Mouse (Mus musculus) C2C12 (cell line): ENCODE data around the gene Chrnd. TPM values are rescaled to one million over a fixed set of nuclear protein-coding genes. Genes with fewer than 3 reads are reported as not detected.

Experiments used
- H3K27me3 ChIP-seq: one replicate; pipeline ENCODE4 v1.6.1; 2011; ENCODE audit not compliant: control insufficient read depth, insufficient read depth, insufficient read length
- H3K36me3 ChIP-seq: one replicate; pipeline ENCODE4 v1.6.1; 2011; ENCODE audit not compliant: control insufficient read depth, insufficient read depth
- H3K4me3 ChIP-seq: one replicate; pipeline ENCODE4 v1.5.1; 2011; ENCODE audit warnings: mild to moderate bottlenecking, control low read depth; ENCODE audit not compliant: poor library complexity, insufficient read depth, severe bottlenecking
- H3K79me2 ChIP-seq: one replicate; pipeline ENCODE4 v1.6.1; 2011; ENCODE audit not compliant: control insufficient read depth, insufficient read depth
- H3K79me3 ChIP-seq: one replicate; pipeline ENCODE4 v1.6.1; 2011; ENCODE audit warnings: low read depth, control low read depth
- H3ac ChIP-seq: one replicate; pipeline ENCODE3; 2011; ENCODE audit warnings: low read depth; ENCODE audit not compliant: control insufficient read depth, insufficient read length
- CEBPB ChIP-seq: IDR thresholded peaks from one replicate; pipeline ENCODE4 v1.6.1; 2011; ENCODE audit warnings: low read depth, mild to moderate bottlenecking, control low read depth, moderate library complexity
- CTCF ChIP-seq: IDR thresholded peaks from one replicate; pipeline ENCODE4 v1.5.1; 2011; ENCODE audit not compliant: control insufficient read depth, insufficient read depth, insufficient read length
- FOSL1 ChIP-seq: IDR thresholded peaks from one replicate; pipeline ENCODE4 v1.8.0; 2011; ENCODE audit warnings: mild to moderate bottlenecking, low read length; ENCODE audit not compliant: poor library complexity, insufficient read depth, severe bottlenecking
- MAX ChIP-seq: IDR thresholded peaks from one replicate; pipeline ENCODE4 v1.6.1; 2011; ENCODE audit warnings: mild to moderate bottlenecking, control low read depth
- MYOD1 ChIP-seq: IDR thresholded peaks from one replicate; pipeline ENCODE4 v1.6.1; 2011; ENCODE audit warnings: low read depth; ENCODE audit not compliant: control insufficient read depth, insufficient read length
- MYOG ChIP-seq: IDR thresholded peaks from one replicate; pipeline ENCODE4 v1.6.1; 2011; ENCODE audit not compliant: control insufficient read depth, insufficient read length; ENCODE audit errors: extremely low read depth
- USF1 ChIP-seq: IDR thresholded peaks from one replicate; pipeline ENCODE4 v1.6.1; 2011; ENCODE audit warnings: low read depth, mild to moderate bottlenecking, control low read depth, moderate library complexity
- polyA plus RNA-seq: library from polyadenylated mRNA; unstranded; fragments of >200 nt; fragmentation: generic; extraction: Trizol; gene quantifications from one replicate; pipeline ENCODE4 v1.2.1, GENCODE M21; 2012; ENCODE audit warnings: missing spikeins

The Chrnd gene
- polyA plus RNA-seq, 1 experiment: 7.4 TPM

GRCm38 (mm10) chr1:87180896-87181295 lies 9.5 kb upstream of the Chrnd start:
- H3K36me3 ChIP-seq: no peaks in the 10 kb centered on the region
- no peak overlapping the region for H3K4me3 ChIP-seq
- no peaks in the 10 kb centered on the region for H3K79me2 ChIP-seq
- TF ChIP-seq CTCF: no peak
- TF ChIP-seq CEBPB: peak; percentile 9
- TF ChIP-seq MYOG: no peak
- peak; percentile 54 for TF ChIP-seq MAX
- peak; percentile 99 for TF ChIP-seq FOSL1
- TF ChIP-seq MYOD1: peak; percentile 57
- no peaks in the 10 kb centered on the region for H3K79me3 ChIP-seq
- no peaks in the 10 kb centered on the region for H3K27me3 ChIP-seq
- peak overlapping the region; percentile 19 for H3ac ChIP-seq

- H3K36me3 ChIP-seq: no peaks in the 10 kb centered on the region
- no peak within 1 kb of the TSS for H3K4me3 ChIP-seq
- H3K79me2 ChIP-seq: no peaks in the 10 kb centered on the region
- H3ac ChIP-seq: no peak within 1 kb of the TSS
- H3K27me3 ChIP-seq: no peaks in the 10 kb centered on the region
- no peak for TF ChIP-seq CTCF
- TF ChIP-seq USF1: no peak
- no peak for TF ChIP-seq MYOG
- no peak for TF ChIP-seq MYOD1
- no peak for TF ChIP-seq FOSL1
- TF ChIP-seq CEBPB: no peak
- no peak for TF ChIP-seq MAX
- H3K79me3 ChIP-seq: no peaks in the 10 kb centered on the region
Observed at GRCm38 (mm10) chr1:87183013-87183412, 7.4 kb upstream of the Chrnd start, which contains the start of gene Prss56. TSS of gene Prss56 (plus strand) at chr1:87183313.

GRCm38 (mm10) chr1:87183998-87184750 lies 6.2 kb upstream of the Chrnd start:
- TF ChIP-seq MAX (no peak), USF1 (no peak), CTCF (no peak), MYOG (no peak), MYOD1 (no peak), FOSL1 (no peak), CEBPB (no peak)
- H3K79me2 ChIP-seq: no peaks in the 10 kb centered on the region
- no peak overlapping the region for H3K4me3 ChIP-seq
- no peaks in the 10 kb centered on the region for H3K27me3 ChIP-seq
- H3ac ChIP-seq: no peak overlapping the region
- H3K36me3 ChIP-seq: no peaks in the 10 kb centered on the region
- no peaks in the 10 kb centered on the region for H3K79me3 ChIP-seq

- no peaks in the 10 kb centered on the region for H3K27me3 ChIP-seq
- TF ChIP-seq MYOD1: no peak
- no peak for TF ChIP-seq FOSL1
- TF ChIP-seq MAX: no peak
- TF ChIP-seq CTCF: peak; percentile 75
- no peak overlapping the region for H3ac ChIP-seq
- no peaks in the 10 kb centered on the region for H3K79me2 ChIP-seq
- H3K79me3 ChIP-seq: no peaks in the 10 kb centered on the region
- no peak overlapping the region for H3K4me3 ChIP-seq
- H3K36me3 ChIP-seq: no peaks in the 10 kb centered on the region
Observed at GRCm38 (mm10) chr1:87184751-87185139, 5.7 kb upstream of the Chrnd start.

GRCm38 (mm10) chr1:87185526-87185925 lies 4.9 kb upstream of the Chrnd start:
- TF ChIP-seq FOSL1 (no peak), CTCF (no peak), MYOD1 (no peak), MAX (no peak), CEBPB (no peak), USF1 (no peak), MYOG (no peak)
- H3K79me3 ChIP-seq: no peaks in the 10 kb centered on the region
- H3ac ChIP-seq: no peak overlapping the region
- H3K27me3 ChIP-seq: no peaks in the 10 kb centered on the region
- no peak overlapping the region for H3K4me3 ChIP-seq
- H3K79me2 ChIP-seq: no peaks in the 10 kb centered on the region
- H3K36me3 ChIP-seq: no peaks in the 10 kb centered on the region
